Mouse (Mus musculus) embryonic fibroblast, embryonic 13.5 days (primary cell): ENCODE data around the gene Ttyh3.

Experiments
- CTCF ChIP-seq: IDR thresholded peaks from 2 replicates; pipeline ENCODE4 v1.5.1; 2011; ENCODE audit warnings: mild to moderate bottlenecking, control low read depth, low read length, moderate library complexity, borderline replicate concordance; ENCODE audit not compliant: insufficient read depth
- POLR2A ChIP-seq: IDR thresholded peaks from 2 replicates; pipeline ENCODE4 v1.6.1; 2011; ENCODE audit warnings: low read depth, mild to moderate bottlenecking, control low read depth, low read length, moderate library complexity

DNA sequence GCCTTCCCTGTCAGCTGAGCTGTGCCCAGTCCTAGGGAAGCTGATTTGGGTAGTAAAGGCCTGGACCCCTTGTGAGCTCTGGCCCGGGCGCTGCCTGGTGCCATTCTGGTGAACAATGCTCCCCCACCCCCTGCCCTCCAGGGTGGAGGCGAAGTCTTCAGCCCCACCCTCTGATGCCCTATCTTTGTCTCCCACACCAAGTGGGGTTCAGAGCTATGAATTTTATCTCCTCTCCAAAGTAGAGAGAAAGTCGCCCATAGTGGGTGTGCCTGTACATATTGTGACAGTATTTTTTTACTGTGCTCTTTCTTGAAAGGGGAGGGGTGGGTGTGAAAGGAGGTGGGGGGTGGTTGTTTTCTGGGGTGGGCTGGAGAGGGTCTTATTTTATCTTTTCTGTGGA lies 34.0 kb downstream of the Ttyh3 start:
- TF ChIP-seq CTCF (no peak), POLR2A (no peak)
